Mouse (Mus musculus): ENCODE measurements around the gene Adamts17.

The Adamts17 gene

DNA sequence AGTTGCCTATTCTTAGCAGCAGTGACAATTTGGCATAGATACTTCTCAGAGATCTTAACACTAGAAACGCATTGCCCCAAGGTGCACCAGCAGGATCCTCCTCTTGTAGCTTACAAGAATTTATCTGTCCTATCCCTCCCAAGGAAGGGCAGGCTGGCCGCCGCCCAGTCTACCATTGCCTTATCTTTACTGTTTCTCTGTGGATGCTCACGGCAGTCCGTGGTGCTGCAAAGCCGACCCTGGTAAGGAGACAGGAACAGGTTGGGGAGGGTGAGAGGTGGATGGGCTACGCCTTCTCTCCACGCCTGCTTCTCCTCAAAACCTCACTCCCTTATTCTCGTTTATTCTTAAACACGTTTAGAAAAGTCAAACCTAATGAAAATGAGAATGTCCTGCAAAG lies 195.7 kb downstream of the Adamts17 start:
- DNase-seq (ENCODE audit: low spot score), result no peak

DNA sequence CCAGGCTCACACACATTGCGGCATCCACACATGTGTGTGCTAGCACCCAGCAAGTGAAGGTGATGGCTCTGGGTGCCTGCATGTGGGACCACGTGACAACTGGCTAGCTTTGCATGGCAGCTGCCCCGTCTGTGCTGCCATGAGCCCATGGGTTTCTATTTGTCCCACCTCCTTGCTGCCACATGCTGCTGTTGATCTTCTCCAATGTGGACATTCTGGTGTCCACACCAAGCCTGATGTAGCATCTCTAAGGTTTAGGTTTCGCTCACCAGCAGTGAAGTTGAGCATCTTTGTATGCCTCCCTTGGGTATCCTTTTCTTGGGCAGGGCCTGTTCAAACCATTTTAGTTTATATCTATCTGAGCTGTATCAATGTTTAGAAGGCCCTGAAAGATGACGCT lies 196.1 kb downstream of the Adamts17 start:
- no peak for DNase-seq (ENCODE audit: low spot score)

DNA sequence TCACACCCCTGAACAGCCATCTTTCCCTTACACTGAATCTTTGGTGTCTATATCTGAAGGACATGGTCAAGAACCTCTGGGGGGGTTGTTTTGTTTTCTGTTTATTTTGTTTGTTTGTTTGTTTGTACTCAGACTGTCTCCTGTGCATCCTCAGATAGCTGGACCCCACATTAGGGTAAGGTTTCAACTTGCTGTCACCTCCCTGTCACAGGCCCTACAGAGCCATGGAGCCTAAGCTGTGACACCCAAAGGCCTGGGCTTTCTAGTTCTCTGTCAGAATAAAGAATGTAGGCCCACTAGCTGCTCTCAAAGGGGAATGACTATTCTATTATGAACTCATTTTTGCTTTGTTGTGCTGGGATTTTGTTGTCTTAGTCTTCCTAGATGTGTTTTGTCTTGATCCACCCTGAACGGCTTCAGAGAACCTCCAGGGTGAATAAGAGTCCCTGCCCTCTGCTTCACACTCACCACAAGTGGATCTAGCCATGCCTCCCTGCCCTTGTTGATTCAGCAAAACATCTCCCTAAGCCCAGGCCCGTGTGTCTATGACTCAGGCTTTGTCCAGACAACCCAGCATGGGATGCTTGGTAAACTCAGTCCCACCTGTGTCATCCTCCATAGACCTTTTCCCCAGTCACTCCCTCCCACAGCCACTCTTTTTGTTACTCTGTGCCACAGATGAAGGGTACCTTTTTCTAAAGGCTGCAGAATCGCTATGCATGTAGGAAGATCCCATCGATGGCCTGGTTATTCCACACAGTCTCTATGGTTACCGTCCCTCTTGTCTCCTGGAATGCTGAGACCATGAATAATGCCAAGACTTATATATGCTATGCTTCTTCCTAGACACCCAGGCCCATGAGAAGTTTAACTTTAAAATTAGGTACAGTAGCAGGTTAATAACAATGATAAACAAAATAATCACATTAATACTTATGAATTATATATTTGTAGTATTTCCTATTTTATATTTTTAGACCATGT lies 197.3 kb downstream of the Adamts17 start:
- DNase-seq (ENCODE audit: low spot score), result no peak

DNA sequence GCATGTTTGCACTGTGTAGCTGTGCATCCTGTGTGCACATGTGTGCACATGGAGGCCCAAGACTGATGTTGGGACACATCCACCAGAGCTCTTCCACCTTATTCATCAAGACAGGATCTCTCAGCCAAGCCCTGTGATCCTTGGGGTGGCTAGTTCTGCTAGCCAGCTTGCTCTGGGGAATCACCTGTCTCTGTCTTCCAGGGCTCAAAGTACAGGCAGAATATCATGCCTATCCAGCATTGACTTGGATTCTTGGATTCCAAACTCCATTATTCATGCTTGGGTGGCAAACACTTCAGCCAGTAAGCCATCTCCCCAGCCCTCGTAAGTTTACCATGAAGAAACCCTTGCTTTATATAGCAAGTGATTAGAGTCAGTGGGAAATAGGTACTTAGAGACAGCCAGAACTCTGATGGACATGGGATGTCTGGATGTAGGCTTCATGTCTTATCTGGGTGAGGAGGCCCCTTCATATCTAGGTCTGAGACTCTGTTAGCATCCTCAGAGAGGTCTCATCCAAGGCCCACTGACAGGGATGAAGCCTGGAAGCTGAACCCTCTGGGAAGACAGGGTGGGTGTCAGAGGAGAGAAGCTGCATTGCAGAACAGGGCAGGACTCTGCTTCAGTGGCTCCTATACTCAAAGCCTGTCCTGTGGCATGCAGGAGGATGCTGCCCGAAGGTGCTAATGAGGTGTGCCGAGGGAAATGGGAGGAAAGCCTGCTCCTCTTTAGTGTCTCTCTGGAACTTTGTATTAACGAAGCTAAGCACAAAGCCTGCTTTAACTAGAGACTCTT lies 198.4 kb downstream of the Adamts17 start:
- DNase-seq (ENCODE audit: low spot score), result no peak

DNA sequence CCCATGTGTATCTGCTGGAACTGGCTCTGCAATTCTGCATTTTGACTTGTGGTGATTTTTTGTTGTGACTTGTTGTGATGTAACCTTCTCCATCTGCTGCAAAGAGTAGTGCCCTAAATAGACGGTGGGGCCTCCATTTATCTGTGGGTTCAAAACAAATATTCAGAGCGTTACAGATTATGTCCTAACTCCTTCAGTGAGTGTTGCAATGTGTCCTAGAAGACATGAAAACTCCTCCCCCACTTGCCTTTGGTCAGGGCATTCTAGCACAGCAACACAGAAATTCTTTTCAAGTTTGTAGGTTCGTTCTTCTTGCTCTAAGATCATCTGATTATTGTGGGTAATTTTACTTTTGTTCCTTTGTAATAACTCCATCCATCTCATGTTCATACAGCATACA lies 199.6 kb downstream of the Adamts17 start:
- no peak for DNase-seq (ENCODE audit: low spot score)

DNA sequence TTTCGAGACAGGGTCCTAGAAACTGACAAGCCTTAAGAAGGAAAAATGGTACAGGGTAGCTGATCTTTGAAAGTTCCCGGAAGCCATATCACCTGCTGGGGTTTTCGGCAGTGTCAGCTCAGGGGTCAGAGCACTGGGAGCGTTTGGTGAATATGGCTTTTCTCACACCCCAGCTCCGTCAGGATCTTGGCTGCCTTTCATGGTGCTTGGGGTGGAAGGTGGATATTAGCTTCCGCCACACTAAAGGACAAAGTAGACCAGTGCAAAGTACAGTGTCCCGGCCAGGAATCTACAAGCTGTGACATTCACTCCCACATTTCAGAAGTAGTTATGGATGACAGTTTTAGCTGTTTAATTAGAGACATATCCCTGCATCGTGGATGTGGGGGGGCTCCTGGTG lies 200.3 kb downstream of the Adamts17 start:
- DNase-seq (ENCODE audit: low spot score), result no peak

DNA sequence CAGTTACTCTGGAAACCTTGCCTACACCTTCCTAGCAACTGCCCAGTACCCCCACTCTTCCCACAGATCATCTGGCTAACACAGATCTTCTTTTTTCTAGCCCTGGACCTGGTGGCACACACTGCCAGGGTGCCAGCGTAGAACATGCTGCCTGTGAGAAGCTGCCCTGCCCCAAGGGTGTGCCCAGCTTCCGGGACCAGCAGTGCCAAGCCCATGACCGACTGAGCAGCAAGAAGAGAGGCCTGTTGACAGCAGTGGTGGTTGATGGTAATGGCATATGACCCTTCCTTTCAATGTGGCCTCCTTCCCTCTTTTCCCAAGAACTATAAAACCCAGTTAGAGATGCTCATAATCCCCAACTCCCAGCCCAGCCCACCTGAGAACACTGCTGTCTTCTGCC lies 202.2 kb downstream of the Adamts17 start:
- no peak for DNase-seq (ENCODE audit: low spot score)

DNA sequence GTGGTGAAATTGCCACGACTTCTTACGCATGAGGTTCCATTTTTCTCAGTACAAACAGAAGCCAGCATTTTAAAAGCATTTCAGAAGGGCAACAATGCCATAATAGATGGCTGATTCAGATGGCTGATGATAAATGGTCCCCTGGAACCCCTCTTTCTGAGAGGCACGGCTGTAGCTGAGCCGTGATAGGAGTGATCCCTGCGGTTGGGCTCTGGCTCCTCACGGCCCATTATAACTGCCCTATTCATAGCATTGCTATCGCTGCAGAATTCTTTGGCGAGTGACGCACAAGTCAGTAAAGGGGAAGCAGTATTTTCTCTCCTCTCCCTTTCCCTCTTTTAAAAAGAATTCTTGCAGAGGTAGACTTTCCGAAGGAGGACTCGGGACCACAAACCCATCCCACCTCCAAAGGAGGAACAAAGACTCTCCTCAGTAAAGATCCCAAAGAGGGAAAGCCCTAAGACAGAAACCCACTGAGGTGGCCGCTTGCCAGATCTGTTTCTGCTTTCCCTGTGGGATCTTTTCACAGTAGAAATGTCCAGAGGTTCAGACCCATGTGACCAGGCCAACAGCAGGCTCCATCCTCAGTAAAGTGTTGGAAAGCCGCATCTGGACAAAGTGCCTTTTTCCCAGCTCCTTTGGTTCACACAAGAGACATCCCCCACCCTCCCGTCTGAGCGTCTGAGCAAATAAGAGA lies 204.7 kb downstream of the Adamts17 start:
- DNase-seq (ENCODE audit: low spot score), result no peak

DNA sequence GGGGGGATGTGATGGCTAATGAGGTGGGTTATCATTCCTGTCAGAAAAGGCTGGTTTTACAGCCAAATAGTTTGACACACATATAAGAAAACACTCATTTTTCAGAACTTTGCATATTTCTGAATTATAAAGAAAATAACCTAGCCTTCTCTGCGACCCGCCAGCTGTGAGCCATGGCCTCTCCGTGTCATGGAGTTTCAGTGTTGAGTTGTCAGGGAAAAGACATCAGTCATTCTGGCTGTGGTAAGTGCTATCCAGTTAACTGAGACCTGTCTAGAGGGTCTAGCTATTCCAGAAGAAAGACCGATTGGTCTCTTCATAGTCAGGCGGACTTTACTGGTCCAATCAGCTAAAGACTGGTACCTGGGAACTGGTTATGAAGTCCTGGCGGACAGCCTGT lies 205.7 kb downstream of the Adamts17 start:
- DNase-seq (ENCODE audit: low spot score), result no peak

DNA sequence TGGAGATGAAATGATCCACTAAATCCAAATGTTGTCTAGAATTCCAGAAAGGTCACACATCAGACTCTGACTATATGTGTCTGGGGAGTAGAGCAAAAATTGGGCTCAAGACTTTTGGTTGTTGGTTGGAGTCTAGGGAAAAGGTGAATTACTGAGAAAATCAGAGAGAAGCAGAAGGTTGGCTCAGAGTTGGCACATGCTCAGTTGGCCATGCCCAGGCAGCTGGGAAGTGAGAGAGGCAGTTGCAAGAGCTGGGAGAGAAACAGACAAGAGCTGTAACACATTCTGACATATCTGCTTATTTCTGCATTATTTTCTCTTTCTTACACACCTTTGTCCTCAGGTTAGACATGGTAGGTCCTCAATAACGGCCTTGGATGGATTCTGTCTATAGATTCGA lies 209.7 kb downstream of the Adamts17 start:
- DNase-seq (ENCODE audit: low spot score), result no peak

DNA sequence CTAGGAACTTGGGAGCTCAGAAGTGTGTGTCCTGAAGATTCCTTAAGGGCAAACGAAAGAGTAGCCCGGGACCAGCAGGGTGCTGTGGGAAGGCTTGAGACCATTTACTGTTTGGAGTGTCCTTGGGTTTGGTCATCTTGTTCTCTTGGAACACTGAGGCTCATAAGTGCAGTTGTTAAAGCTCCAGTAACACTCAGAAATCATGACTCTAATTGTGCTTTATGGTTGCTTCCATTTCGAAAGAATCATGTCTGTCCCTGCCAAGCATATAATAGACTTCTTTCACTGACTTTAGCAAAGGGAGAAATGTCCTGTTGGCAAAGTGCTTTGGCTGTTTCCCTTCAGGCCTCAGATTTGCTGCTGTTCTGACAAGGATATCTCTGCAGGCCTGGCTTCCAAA lies 210.9 kb downstream of the Adamts17 start:
- no peak for DNase-seq (ENCODE audit: low spot score)

DNA sequence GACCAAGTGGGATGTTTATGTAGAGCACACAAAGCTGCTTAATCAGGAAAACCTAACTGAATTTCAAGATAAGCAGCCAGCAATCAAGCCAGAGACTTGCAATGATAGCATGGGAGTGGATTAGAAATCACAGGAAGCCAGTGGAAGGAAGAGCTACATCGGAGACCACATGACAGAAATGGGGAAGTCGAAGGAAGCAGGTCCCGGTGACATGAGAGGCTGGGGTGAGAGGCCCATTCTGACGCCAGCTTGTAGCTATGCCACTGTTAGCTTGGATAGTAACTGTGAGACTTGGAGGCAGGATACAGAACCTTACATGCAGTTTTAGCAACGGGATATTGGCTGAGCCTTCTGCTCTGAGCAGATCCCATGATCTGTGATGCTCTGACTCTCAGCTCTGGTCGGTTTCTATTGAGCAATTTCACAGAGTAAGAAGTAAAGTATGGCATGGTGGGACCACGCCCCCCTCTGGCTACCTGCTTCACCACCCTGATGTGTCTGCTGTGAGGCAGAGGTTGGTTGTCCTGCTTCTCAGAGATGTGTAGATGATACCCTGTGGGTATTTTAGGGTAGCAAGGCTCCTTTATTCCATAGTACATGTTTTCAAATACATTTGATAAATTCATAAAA lies 211.7 kb downstream of the Adamts17 start:
- no peak for DNase-seq (ENCODE audit: low spot score)

DNA sequence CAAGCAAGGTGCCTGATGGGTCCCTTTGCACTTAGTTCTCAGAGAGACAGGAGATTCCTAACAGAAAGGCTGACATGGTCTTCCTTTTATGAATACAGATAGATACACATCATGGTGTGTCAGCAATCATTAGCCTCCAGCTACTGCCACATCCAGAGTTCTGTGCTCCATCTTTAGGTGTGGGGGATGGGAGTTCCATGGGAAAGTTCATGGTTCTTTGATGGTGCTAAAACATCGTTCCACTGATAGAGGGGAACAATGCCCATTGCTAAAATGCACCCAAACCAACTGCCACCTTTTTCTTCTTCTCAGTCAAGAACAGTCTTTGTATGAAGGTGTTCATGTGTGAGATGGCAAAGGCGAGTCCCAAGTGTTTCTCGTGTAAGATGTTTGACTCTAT lies 215.3 kb downstream of the Adamts17 start:
- no peak for DNase-seq (ENCODE audit: low spot score)

DNA sequence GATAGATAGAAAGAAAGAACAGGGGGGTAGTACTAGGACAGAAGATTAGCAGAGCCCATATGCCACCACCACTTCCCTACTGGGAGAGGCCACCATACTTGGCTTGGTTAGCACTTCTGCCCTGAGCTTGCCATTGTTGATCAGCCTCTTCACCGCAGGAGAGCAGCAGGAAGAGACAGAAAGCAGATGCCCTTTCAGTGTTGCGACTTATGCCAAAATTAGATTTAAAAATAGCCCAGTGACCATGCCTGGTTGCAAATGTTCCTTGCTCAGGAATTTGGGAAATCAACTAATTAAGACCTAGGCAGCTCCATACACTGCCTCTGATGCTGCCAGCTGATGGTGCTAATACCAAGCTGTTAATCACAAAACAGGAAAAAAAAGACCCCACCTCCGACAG lies 216.0 kb downstream of the Adamts17 start:
- DNase-seq (ENCODE audit: low spot score), result no peak

DNA sequence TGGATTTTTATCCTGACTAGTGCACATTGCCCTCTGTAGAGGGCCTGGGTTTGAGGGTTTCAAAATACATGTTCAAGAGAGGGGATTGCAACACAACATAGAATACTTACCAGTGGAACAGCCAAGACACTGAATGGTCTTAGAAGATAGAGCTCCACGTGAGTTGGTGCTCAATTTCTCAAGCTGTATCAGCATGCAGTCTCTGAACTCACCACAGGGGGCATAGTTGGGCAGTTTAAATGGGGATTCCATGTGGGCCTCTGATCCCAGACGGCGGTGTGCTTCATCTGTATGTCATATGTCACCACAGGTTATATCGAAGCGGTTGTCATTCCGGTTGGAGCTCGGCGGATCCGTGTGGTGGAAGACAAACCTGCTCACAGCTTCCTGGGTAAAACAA lies 222.2 kb downstream of the Adamts17 start:
- DNase-seq (ENCODE audit: low spot score), result no peak

DNA sequence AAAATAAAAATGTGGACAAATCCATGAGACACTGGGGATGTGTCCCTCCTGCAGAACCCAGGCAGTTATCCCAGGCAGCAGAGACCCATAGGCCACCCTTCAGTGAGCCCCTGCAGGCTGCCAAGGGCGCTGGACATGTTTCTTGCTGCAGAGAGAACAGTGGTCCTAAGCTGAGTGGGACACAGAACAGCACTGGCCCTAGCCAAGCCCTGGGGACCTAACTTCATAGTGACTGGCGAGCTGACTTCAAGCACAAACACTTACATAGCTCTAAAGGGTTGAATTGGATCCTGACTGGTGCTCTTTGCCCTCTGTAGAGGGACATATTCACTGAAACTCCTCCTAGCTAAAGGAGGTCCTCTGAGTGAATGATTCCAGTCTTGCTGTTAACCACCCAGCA lies 223.0 kb downstream of the Adamts17 start:
- no peak for DNase-seq (ENCODE audit: low spot score)

DNA sequence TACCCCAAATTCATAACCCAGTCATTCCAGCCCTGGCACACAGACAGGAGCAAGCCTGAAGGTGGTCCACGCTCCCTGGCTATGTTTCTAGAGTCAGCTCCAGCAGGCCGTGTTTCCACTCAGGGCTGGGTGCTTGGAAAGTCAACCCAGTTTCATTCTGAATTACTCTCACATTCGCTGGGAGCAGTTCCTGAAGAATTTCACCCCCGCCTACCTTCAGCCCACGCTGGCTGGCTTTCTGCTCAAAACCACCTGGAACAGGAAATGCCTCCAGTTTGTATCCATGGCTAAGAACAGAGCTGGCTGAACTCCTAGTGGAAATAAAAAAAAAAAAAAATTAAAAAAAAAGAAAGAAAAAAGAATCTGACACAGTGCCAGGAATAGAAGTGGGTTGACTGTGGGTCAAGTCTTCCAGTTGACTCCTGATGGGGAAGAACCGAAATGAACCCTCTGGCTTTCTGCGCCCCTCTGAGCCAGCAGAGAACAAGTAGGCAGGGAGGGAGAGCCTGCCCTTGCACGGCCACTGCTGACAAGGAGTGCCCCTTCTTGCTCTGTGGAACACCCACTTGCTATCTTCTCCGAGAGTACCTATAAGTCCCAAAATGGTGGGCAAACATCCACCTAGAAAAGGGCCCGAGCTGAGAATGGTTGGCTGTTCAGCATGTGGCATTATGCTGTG lies 225.2 kb downstream of the Adamts17 start:
- DNase-seq (ENCODE audit: low spot score), result peak; percentile 51

DNA sequence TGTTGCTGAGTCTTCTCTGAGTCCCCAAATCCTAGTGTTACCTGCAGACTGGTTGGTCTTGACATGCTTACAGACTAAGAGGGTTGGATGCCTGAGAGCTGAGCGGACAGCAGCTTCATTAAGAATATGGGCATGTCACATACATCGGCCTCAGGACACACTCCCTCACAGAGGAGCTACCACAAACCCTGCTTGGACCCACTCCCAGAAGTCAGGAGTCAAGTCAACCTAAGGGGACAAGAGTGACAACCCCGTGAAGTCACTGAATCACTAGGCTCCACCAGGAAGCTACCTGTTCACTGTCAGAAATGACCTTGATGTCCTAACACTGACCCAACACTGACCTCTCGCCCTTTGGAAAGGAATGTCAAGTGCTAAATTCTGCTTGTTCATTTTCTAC lies 226.1 kb downstream of the Adamts17 start:
- no peak for DNase-seq (ENCODE audit: low spot score)

DNA sequence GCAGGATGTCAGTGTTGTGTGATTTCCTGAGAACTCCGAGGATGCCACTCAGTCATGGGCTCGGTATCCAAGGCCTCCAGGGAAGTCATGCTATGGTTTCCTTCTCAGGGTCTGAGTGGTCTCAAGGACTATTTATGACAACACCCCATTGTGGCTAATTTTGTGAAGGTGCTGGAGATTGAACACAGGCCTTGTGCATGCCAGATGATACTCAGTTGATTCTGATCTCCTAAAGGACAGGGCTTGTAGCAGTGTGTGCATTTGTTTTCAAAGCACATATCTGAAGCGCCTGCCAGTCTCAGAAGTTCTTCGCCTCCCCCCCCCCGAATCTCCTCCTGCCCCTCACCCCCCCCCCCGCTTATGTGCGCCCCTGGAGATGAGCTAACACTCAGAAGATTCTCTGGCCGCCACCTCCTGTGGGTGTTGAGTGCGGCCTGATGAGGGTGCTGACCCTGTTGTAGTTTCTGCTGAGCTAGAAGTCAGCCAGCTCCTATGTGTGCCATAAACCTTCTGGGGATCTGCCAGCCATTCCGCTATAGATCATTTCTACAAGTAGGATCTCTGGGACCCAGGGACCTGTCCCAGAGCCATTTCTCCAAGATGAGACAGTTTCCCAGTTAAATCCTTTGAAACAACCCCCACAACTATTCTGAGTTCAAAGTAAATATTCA lies 232.6 kb downstream of the Adamts17 start:
- DNase-seq (ENCODE audit: low spot score), result no peak

DNA sequence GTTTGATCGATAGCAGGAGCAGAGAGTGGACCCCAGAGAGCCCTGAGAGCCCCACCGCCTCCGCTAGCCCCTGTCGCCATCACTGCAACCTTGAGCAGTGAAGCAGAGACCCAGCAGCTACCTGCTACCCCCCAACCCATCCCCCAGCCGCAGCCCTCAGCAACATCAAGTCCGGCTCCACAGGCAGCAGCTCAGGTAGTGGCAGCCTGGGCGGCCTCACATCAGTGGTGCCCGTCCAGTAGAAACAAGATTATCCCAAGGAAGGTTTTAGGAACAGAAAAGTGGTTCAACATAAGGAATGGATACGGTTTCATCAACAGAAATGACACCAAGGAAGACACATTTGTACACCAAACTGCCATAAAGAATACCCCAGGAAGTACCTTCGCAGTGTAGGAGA lies 243.2 kb downstream of the Adamts17 start:
- no peak for DNase-seq (ENCODE audit: low spot score)

DNA sequence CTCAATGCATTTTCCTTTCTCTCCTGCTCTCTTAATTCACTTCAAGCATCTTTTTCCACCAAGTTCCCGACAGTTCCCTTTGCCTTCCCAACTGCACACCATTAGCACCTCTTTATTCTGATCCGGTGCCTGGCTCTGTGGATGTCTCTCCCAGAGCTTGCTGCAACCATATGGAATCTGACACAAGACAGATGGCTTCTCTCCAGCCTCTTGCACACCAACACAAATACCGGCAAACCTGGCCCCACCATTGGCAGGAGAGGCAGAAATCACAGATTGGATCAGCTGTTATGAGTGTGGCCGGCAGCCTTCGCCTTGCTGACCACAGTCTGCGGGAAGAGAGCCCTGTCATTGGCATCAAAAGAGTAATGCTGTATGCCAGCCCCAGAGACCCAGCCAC lies 248.2 kb downstream of the Adamts17 start:
- DNase-seq (ENCODE audit: low spot score), result no peak
